Mouse (Mus musculus): ENCODE results near the gene Marc2.
A peak's percentile ranks its signal among the peaks of the same experiment; 100 is the strongest.

Marc2 gene

DNA sequence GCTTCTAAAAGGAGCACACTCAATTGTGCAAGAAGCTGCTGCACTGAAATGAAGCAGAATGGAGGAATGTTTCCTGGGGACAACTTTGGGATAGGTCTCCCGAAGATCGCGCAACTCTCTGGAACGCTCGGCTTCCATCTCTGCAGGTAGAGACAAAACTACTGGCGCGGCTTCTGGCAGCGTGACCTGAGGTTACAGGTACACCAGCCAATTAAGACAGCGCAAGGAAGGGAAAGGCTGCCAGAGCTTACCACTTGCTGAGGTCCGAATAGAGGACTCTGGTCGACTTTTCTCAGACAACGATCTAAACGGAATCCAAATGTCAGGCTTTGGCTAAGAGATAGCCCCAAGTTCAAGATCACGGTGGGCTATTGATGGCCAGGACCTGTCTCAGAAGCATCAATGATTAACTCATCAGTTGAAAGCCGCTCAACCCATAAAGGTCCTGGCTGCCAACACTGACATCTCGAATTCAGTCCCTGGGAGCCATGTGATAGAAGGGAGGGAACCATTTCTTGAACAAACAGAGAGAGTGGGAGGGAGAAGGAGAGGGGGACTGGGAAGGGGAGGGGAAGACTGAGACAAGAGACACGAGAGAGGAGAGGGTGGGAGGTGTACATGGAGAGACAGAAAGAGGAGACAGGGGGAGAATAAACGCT is at the start of gene Marc2:
TSS of gene Marc2 (minus strand) at position 360 of the 659 bp plus-strand sequence.
- DNase-seq (ENCODE audit: low spot score) = peak; percentile 37

DNA sequence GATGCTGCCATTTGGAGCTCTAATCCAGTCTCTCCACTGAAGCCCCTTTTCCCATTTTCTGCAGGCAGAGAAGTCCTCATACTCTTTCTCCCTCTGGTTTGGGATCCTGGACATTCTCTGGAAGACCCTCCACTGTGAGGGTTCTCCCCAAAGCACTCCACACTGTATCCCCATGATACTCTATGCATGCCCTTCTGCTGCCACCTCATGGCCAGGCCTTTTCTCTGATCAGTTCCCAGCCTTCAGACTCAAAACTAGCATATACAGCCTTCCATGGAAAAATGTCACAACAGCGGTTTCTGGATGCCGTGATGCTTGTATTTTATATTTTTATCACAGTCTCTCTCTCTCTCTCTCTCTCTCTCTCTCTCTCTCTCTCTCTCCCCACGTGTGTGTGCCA is 45.7 kb upstream of the Marc2 start:
- DNase-seq (ENCODE audit: low spot score) = no peak

DNA sequence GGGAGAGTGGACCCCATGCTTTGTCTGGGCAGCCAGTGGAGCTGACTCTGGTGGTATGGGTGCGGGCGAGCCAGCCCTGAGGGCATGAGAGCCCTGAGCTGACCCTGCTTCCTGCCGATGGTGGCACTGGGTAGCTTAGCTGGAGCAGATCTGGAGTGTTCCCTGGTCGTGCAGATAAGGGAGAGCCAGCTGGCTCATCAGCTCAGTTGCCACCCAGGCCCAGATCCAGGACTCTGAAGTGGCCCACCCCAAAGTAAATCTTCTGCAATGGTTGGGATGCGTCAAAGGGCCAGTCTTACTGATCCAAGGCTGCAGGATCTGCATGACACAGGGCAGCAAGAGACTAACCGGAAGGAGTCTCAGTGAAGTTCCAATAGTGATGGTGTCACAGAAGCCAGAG is 43.2 kb upstream of the Marc2 start:
- DNase-seq (ENCODE audit: low spot score) = no peak

DNA sequence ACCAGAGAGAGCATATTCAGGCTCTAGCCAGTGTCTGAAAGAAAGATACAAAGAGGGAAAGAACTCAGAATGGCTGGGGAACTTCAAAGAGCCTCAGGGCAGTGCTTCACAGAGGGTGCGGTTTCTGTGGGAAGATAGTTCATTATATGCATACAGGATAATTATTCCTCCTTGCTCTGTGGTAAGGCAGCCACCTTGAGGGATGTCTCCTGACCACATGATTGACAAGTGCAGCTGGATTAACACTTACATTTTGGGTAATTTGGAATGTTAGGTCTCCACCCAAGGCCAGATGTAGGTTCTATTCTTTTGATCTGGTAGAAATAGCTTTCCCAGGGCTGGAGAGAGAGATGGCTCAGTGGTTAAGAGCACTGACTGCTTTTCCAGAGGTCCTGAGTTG is 39.9 kb upstream of the Marc2 start:
- no peak for DNase-seq (ENCODE audit: low spot score)

DNA sequence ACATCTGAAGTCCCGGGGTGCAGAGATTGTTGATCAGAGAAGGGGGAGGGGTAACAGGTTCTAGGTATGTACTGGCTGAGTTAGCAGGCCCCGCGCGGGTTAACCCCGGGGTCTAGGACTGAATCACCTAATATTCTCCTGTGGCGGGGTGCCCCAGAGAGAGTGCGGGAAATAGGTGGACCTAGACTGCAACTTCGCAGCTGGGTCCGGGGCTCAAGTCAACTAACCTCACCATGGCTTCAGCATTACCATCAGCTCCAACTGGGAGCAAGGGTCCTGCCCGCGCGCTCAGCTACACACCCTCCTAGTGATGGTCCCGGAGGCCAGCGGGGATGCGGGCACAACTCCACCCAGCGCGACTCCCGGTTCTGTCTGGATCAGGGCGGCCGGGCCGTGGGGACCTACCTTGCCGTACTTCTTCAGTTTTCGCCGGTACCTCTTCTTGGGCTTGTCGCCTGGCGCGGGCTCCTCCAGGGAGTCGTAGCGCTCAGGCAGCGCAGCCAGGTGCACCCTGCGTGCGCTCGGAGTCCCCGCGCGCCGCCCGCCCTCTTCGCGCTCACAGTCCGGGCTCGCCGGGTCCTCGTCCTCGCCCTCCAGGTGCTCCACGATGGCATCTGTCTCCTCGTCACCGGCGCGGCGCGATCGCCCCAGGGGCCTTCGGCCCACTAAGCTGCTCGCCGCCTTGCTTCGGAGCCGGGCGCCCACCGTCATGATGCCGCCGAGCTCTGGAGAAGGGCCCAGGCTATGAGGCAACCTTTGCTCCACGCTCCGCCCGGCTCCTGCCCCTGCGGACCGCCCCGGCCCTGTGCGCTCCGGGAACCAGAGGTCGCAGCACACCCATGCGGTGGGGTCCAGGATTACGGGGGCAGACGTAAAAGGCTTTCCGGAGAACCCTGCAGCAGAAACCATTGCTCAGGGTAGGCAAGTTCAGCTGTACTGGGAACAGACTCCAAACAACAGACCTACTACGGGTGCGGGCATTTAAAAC is 36.3 kb upstream of the Marc2 start, which contains the start of gene C130074G19Rik:
TSS of gene C130074G19Rik (minus strand) at position 938 of the 988 bp plus-strand sequence.
- DNase-seq (ENCODE audit: low spot score) = no peak

DNA sequence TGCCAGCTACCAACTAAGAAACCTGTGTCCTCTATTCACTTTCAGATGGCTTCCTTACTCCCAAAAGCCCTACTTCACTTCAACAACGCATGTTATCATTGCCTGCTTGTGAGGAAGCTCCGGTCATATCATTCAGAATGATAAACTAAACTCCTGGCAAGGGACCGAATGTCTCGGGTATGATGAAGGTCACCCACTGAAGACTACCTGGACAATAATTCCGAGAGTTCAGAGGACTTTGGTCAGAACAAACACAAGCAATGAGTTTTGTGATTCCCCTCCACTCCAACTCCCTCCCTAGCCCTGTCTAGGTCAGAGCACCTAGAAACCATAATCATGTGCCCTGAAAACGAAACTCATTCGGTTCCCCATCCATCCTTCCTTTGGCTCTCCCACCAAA is 35.6 kb upstream of the Marc2 start:
- no peak for DNase-seq (ENCODE audit: low spot score)

DNA sequence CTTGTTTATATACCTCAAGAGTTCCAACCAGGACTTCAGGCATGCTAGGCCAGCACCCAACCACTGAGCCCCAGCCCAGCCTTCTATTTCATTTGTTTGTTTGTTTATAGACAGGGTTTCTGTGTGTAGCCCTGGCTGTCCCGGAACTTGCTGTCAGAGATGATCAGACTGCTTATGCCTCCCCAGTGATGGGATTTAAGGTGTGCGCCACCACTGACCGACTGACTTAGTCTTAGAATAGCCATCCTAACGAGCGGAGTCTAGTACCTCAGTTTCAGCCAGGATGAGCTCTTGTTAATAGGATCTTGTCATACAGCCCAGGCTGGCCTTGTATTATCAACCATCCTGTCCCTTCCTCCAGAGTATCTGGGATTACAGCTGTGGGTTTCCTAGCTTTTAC is 35.0 kb upstream of the Marc2 start:
- no peak for DNase-seq (ENCODE audit: low spot score)

DNA sequence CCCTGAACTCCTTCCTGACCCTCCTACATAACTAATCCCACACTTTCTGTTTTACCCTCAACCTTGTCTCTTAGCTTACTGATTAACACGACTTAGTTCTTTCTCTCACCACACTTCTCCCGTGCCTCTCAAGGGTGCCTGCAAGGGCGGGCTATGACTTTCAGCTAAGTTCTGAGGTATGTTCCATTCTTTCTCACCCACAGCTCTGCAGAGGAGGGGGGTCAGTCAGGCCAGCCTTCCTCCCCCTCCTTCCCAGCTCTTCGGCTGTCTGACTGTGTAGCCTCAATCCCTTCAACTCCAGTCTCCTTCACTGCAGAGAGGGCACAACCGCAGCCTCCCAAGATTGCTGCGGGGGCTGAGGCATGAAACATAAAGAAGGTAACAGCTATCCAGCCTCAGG is 32.6 kb upstream of the Marc2 start:
- DNase-seq (ENCODE audit: low spot score) = no peak

DNA sequence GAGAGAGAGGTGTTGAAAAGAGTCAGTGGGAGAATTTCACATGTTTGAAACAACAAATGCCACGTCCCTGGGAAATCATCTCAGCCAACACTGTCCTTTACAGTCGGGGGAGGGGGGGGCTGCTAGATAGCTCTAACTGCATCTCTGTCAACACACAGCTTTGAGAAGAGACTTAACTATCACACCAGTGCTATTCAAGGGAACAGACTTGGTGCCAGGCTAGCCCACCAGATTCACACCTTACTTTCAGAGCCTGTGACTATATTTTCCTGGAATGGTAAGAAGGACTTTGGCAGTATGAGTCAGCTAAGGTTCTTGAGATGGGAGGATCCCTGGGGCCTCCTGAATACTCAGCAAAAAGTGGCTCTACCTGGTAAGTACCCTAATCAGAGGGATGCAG is 31.1 kb upstream of the Marc2 start:
- no peak for DNase-seq (ENCODE audit: low spot score)

DNA sequence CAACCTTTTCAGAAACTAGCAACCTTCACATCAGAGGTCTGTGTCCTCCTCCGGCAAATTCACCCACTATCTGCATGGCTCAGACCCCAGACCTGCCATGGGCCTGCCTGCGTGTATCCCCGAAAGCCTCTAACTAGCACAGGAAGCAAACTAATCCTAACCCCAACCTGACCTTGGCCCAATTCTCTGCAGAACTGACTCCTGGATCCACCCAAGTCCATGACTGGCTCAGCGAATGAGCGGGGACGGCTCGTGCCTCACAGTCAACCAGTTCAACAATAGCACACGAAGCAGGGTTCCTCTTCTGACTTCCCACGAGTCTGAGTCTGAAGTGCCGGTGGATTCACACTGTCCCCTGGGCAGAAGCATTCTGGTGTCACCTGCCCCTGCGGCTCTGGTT is 27.7 kb upstream of the Marc2 start:
- DNase-seq (ENCODE audit: low spot score) = no peak

DNA sequence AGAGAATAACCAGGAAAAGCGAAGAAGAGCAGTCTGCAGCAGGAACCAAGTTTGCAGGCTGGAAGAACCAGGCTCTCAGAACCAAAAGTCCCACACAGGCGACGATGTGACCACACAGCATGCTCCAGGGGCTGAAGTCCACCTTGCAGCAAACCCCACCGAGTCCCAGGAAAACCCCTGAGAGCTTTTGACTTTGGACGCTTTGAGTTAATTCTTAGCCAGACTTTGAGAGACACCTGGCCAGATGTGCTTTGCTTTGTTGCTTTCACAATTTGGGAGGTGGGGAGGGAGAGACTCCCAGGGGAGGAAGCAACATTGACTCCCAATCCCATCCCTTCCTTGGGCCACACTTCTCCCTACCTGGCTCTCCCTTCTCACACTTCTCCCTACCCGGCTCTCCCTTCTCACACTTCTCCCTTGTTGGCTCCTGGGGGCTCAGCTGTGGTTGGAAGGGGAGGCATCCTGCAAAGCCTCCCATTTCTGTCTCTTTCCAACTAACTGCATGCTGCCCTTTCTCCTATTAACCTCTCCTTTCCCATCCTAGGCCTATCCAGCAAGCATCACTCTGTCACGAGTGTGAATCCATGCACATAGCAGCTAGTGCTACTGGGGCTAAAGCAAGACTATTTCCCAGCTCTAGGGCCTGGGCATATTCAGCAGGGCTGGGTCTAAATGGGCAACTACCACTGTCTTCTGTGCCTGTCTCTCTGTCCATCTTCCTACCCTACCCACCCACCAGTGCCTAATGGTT is 26.0 kb upstream of the Marc2 start:
- no peak for DNase-seq (ENCODE audit: low spot score)

DNA sequence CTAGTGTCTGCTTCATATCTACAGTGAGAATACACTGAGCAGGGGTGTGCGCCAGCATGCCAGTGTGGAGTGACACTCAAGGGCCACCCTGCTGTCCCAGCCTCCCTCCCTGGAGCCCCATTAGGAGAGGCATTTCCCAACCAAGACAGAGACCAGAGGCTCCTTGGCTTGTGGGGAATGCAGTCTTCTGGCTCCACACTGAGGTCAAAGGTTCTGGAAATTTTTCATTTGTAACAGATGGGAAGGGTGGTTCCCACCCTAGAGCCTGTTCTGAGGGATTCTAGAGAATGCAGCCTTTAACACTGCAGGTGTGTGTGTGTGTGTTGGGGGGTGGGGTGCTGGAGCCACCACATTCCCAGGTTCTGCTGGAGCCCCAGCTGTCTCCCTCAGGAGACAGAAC is 25.3 kb upstream of the Marc2 start:
- DNase-seq (ENCODE audit: low spot score) = no peak

DNA sequence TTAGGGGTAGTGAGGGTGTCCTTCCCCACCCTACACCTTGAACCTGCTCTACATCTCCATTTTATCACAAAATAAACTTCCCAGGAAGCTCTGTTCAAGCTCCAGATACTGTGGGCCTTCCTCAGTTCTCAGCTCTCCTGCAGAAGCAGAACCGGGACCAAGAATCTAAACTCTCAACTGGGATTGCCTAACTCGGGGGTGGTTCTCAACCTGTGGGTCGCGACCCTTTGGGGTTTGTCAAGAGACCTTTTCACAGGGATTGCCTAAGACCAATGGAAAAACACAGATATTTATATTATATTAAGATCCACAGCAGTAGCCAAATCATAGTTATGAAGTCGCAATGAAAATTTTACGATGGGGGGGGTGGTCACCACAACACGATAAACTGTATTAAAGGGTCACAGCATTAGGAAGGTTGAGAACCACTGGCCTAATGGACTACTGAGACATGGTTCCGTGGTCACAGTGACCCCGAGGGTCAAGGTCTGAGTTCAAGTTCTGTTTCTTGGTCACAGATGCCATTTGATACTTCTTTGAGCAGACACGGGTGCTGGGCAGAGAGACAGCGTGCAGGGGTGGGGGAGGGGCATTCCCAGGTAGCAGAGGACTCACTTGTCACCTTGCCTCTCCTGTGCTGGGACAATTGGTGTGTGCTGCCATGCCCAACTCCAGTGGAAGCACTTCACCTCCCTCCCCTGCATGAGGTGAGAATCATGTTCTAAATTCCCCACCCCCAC is 24.6 kb upstream of the Marc2 start:
- DNase-seq (ENCODE audit: low spot score) = no peak

DNA sequence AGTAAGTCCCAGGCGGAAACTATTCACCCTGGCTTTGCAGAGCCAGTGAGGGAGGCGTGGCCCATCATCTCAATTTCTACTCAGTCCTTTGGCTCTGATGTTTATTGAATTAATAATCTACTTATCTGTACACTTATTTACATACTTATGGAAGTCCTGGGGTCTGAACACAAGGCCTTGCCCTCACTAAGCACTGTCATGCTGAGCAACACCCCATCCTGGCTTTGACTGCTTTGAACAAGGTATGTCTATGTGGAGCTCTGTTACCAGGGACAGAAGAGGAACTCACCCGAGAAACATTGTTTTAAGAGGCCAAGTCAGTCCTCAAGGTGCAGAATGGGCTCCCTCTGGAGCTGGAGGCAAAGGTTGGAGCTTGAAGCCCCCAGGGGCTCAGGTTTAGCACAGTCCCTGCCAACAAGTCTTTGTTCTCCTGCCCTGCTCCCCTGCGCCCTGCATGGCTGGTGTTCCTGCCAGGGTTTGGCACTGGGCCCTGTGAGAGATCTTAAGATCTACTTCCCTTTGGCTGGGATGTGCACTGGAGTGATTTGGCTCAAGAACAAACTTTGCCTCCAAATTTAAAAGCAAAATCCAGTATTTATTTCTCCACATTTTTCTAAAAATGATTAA is 23.8 kb upstream of the Marc2 start:
- DNase-seq (ENCODE audit: low spot score) = no peak

DNA sequence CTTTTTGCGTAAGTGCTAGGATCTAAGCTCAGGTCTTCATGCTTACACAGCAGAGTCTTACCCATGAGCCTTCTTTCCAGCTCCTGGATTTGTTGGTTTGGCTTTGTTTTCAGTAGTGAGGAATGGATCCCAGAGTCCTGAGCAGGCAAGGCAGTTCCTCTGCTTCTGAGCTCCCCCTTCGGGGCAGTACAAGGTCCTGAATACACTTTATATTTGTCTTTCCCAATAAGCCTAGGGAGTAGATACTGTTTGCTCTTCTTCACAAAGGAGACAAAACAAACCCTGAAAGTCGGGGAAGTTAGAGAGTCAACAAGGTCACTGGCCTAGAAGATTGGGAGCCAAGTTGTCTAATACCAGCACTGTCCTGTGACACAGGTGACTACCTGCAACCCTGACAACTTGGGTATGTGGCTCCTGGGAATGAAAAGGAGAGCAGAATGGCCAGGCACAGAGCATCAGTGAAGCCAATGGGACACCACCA is 21.4 kb upstream of the Marc2 start:
- no peak for DNase-seq (ENCODE audit: low spot score)

DNA sequence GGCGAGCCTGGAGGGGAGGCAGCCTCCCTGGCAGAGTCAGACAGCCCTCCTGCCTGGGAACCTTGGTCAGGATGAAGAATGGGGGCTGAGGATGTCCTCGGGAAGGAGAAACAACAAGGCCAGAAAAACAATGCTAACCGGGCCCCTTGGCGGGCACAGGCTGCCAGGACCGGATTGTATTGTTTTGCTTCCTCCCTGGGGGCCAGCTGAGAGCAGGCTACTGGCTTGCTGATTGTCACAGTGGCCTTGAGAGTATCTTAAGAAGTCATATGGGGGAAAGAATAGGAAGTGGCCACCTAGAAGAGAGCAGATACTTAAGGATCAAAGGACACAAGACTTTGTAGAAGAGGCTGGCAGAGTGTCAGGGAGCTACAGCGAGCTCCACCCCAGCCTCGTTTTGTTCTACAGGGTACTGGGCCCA is 18.1 kb upstream of the Marc2 start:
- DNase-seq (ENCODE audit: low spot score) = no peak

DNA sequence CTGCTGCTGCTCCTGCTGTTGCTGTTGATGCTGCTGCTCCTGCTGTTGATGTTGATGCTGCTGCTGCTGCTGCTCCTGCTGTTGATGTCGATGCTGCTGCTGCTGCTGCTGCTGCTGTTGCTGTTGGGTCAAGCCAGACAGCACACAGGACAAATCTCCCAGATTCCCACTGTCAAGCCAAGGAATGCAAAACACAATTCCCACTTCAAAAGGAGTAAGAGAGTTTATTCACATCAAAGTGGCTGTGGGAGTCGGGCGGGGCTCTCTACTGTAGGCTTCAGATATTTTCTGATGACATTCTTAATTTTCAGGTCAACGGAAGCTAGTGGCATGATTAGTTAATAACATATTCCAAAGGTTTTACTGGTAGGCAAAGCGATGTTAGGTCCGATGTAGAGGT is 16.4 kb upstream of the Marc2 start:
- no peak for DNase-seq (ENCODE audit: low spot score)

DNA sequence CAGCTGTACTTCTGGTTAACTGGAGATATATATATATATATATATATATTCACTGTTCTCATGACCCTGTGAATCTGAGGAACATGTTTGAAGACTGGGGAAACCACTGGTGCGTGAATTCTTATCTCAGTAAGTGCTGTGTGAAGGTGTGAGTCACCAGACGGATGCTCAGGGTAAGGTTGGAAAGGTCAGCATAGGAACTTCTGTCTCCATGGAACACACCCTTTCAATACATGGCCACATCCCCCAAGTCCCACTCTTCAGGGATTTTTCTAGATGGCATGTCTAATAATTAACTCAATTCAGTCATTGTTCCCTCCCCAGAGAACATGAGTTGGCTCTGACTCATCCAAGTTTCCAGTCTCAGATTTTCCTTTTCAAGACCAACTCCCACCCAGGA is 15.3 kb upstream of the Marc2 start:
- no peak for DNase-seq (ENCODE audit: low spot score)

DNA sequence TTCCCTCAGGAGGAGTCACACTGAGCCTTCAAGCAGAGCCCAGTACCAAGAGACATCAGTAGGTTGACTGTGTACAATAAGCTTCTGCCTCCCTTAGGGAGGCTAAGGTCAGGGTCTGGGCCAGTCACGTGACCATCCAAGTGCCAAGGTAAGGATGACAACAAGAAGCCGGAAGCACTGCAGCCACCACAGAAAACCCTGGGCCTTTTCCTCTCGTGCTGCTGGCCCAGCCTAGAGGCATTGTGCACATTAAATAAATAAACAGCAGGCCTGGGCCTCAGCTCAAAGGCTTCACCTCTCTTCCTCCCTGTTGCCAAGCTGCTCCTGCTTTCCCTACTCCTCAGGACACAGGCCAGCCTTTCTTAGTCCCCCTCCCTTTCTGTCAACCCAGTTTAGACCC is 14.0 kb upstream of the Marc2 start:
- no peak for DNase-seq (ENCODE audit: low spot score)

DNA sequence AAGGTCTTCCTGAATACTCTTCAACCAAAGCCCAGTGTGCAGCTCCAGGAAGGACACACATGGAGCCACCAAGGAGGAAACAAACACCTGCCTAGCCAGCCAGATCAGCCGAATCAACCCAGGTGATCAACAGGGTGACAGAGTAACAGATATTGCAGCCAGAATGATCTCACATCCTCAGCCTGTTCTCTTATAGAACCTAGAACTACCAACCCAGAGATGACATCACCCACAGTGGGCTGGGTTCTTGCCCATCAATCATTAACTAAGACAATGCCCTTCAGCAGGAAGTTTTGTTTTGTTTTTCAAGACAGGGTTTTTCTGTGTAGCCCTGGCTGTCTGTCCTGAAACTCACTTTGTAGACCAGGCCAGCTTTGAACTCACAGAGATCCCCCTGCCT is 12.0 kb upstream of the Marc2 start:
- no peak for DNase-seq (ENCODE audit: low spot score)

DNA sequence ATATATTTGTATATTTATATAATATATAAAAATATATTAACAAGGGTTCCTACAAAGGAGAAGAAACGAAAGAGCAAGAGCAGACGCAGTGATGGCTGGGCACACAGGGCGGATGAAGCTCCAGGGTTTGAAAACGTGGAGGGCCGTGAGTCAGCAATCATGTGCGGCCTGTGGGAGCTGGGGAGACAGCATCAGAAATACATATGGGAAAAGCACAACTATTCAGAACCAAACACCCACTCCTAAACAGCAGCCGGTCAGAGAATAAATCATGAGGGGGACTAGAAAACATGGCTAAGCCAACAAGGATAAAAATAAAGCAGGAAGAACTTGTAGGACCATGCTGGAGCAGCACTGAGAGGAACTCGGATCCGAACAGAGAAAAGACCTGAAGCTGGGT is 11.0 kb upstream of the Marc2 start:
- DNase-seq (ENCODE audit: low spot score) = no peak

Data from c-Kit-positive CD71-positive TER-119-positive erythroid progenitor cells, embryonic 14.5 days (primary cell).